Comparison of ENCODE assay signal across 8 mouse cellular contexts in the genomic region with DNA sequence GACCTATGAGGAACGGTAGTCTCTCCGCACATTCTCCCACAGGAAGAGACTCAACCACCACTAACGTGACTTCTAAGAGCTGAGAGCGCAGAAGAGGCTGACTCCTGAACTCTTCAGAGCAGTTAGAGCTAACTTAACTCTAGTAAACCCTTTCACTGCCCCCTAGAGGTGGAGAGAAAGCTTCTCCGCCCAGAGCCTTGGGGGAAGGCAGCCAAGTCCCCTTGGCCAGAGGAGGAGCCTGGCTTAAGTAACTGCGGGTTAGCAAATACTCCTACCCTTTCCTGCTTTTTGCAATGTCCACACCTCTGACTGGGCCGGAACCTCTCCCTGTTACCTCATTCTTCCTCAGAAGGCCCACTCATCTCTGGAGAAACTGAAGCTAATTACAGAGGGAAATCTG. TPM values are rescaled to one million over a fixed set of nuclear protein-coding genes. Genes with fewer than 3 reads are reported as not detected.
DNase-seq lines count a peak whose midpoint lies in the region; ATAC-seq and TF ChIP-seq lines count a peak whose summit lies in the region.

No protein-coding gene starts in this region.

- no peak overlapping the region for H3K9ac ChIP-seq in forebrain, postnatal 0 days
- H3K9ac ChIP-seq in forebrain, embryonic 12.5 days = no peak overlapping the region

- no peaks in the 10 kb centered on the region for H3K9me3 ChIP-seq in forebrain, postnatal 0 days (ENCODE audit: low read length)
- H3K9me3 ChIP-seq in forebrain, embryonic 12.5 days = no peaks in the 10 kb centered on the region
- no peaks in the 10 kb centered on the region for H3K9me3 ChIP-seq in E14TG2a.4 (ENCODE audit: low read length)

- H3K4me1 ChIP-seq in forebrain, postnatal 0 days (ENCODE audit: insufficient read depth) = no peaks in the 10 kb centered on the region
- H3K4me1 ChIP-seq in forebrain, embryonic 12.5 days = peaks cover 4% of the 10 kb centered on the region; the same call in 1 of the 2 replicates
- peaks cover 27% of the 10 kb centered on the region for H3K4me1 ChIP-seq in E14TG2a.4 (replicated peaks; ENCODE audit: low read depth, low read length)

- no peaks in the 10 kb centered on the region for H3K36me3 ChIP-seq in forebrain, postnatal 0 days (ENCODE audit: insufficient read depth)
- H3K36me3 ChIP-seq in forebrain, embryonic 12.5 days (replicated peaks) = no peaks in the 10 kb centered on the region
- H3K36me3 ChIP-seq in E14TG2a.4 (ENCODE audit: insufficient read depth, low read length) = no peaks in the 10 kb centered on the region

- no peak for ATAC-seq in forebrain, postnatal 0 days
- ATAC-seq in forebrain, embryonic 12.5 days (ENCODE audit: low FRiP score) = no peak
- ATAC-seq in megakaryocyte-erythroid progenitor cell, adult 5-6 weeks (replicated peaks; ENCODE audit: low FRiP score, low TSS enrichment, poor library complexity, severe bottlenecking) = peak; percentile 45; the same call in 1 of the 2 replicates

- 0 out of 2 replicates have a peak, but pooled peaks cover 4% of the 10 kb centered on the region for H3K27me3 ChIP-seq in forebrain, postnatal 0 days (ENCODE audit: insufficient read depth, low read length)
- no peaks in the 10 kb centered on the region for H3K27me3 ChIP-seq in forebrain, embryonic 12.5 days
- peaks cover 10% of the 10 kb centered on the region for H3K27me3 ChIP-seq in E14TG2a.4 (ENCODE audit: insufficient read depth, low read length)

- no peak overlapping the region for H3K4me3 ChIP-seq in forebrain, postnatal 0 days (ENCODE audit: low read depth, low read length)
- no peak overlapping the region for H3K4me3 ChIP-seq in forebrain, embryonic 12.5 days (replicated peaks)
- H3K4me3 ChIP-seq in E14TG2a.4 (replicated peaks; ENCODE audit: low read length) = no peak overlapping the region

- peak; percentile 43 for DNase-seq in forebrain, postnatal 0 days
- peak; percentile 31 to 36 for DNase-seq in cerebellum, adult 18-20 months
- peak; percentile 79 for DNase-seq in gastrocnemius, postnatal 10 days
- DNase-seq in kidney, postnatal 25 days = peak; percentile 51 to 58
- peak; percentile 33 for DNase-seq in thymus, postnatal 0 days (ENCODE audit: low spot score)

- no peak overlapping the region for H3K27ac ChIP-seq in forebrain, postnatal 0 days (ENCODE audit: low read depth, low read length)
- no peak overlapping the region for H3K27ac ChIP-seq in forebrain, embryonic 12.5 days

- no peak overlapping the region for H3K4me2 ChIP-seq in forebrain, postnatal 0 days (ENCODE audit: low read depth)
- H3K4me2 ChIP-seq in forebrain, embryonic 12.5 days = no peak overlapping the region

- peak; percentile 52 for TF ChIP-seq CTCF in forebrain, postnatal 0 days (IDR thresholded peaks at IDR 0.05; ENCODE audit: low read depth)
- peak; percentile 54 for TF ChIP-seq CTCF in E14TG2a.4 (conservative IDR thresholded peaks at IDR 0.05; ENCODE audit: low read length)

- WGBS in forebrain, postnatal 0 days = 44% methylated on average over 7 of the region's 7 CpGs
- WGBS in forebrain, embryonic 12.5 days = 26% methylated on average over 7 of the region's 7 CpGs

RNA-seq across cellular contexts. Expression of a gene that starts 17.5 kb away (rescaled TPM):
- 0.05 and 0.08 TPM in 2 replicates for total RNA-seq in forebrain, postnatal 0 days (2014; rRNA removed)
- polyA plus RNA-seq in forebrain, postnatal 0 days (2015; fragmentation: Nextera tagmentation; extraction: Ambion mirVana) = 0.04 and 0.11 TPM in 2 replicates
- polyA plus RNA-seq in forebrain, embryonic 12.5 days (2016; fragmentation: Nextera tagmentation; extraction: Ambion mirVana) = not detected in 2 replicates
- total RNA-seq in gastrocnemius, postnatal 10 days (2021) = not detected
- total RNA-seq in megakaryocyte-erythroid progenitor cell, adult 5-6 weeks (2014; fragmentation: Nextera tagmentation) = 1.4 TPM in 1 of 2 replicates, not detected in the other
- total RNA-seq in megakaryocyte-erythroid progenitor cell, adult 5-6 weeks (2017) = not detected in 2 replicates
- 0.03 and 0.05 TPM in 2 replicates for polyA plus RNA-seq in thymus, postnatal 0 days (2015; fragmentation: Nextera tagmentation; extraction: Ambion mirVana)
